Mouse (Mus musculus): ENCODE data around the gene Txnrd3. TPM values are rescaled to one million over a fixed set of nuclear protein-coding genes. Genes with fewer than 3 reads are reported as not detected.

Gene Txnrd3
- total and polyA plus RNA-seq, 2 experiments from 2014 or later = 21.4 to 24.2 TPM

- Histone ChIP-seq H3K4me2 (ENCODE audit: low read depth) (peak overlapping the region; percentile 21; the same call in 1 of the 2 replicates), H3K27ac (ENCODE audit: low read depth, low read length) (peak overlapping the region; percentile 85), H3K4me1 (ENCODE audit: insufficient read depth) (peaks cover 16% of the 10 kb centered on the region), H3K9ac (peak overlapping the region; percentile 31), H3K9me3 (ENCODE audit: low read length) (no peaks in the 10 kb centered on the region), H3K27me3 (ENCODE audit: insufficient read depth, low read length) (no peaks in the 10 kb centered on the region), H3K4me3 (ENCODE audit: low read depth, low read length) (no peak overlapping the region), H3K36me3 (ENCODE audit: insufficient read depth) (no peaks in the 10 kb centered on the region)
- WGBS = 16% methylated on average over 15 of the region's 15 CpGs
- no peak for TF ChIP-seq CTCF (IDR thresholded peaks at IDR 0.05; ENCODE audit: low read depth)
- ATAC-seq (peak; percentile 95), DNase-seq (peak; percentile 92)
Observed at GRCm38 (mm10) chr6:89613336-89614106, 30.3 kb upstream of the Txnrd3 start.

- DNase-seq (no peak), ATAC-seq (peak; percentile 17)
- H3K4me3 ChIP-seq (ENCODE audit: low read depth, low read length) = no peak overlapping the region
- no peak for TF ChIP-seq CTCF (IDR thresholded peaks at IDR 0.05; ENCODE audit: low read depth)
- no peak overlapping the region for H3K4me2 ChIP-seq (ENCODE audit: low read depth)
- peak overlapping the region; percentile 85 for H3K27ac ChIP-seq (ENCODE audit: low read depth, low read length)
- H3K9me3 ChIP-seq (ENCODE audit: low read length) = no peaks in the 10 kb centered on the region
- H3K36me3 ChIP-seq (ENCODE audit: insufficient read depth) = no peaks in the 10 kb centered on the region
- H3K9ac ChIP-seq = peak overlapping the region; percentile 31; the same call in 1 of the 2 replicates
- peaks cover 16% of the 10 kb centered on the region for H3K4me1 ChIP-seq (ENCODE audit: insufficient read depth)
- 6% methylated on average over 2 of the region's 2 CpGs for WGBS
- no peaks in the 10 kb centered on the region for H3K27me3 ChIP-seq (ENCODE audit: insufficient read depth, low read length)
Observed at GRCm38 (mm10) chr6:89614107-89614471, 29.7 kb upstream of the Txnrd3 start.

GRCm38 (mm10) chr6:89614596-89615372 lies 29.0 kb upstream of the Txnrd3 start:
- peak overlapping the region; percentile 54; the same call in 1 of the 2 replicates for H3K27ac ChIP-seq (ENCODE audit: low read depth, low read length)
- no peak for DNase-seq
- 54% methylated on average over 7 of the region's 7 CpGs for WGBS
- H3K9ac ChIP-seq = no peak overlapping the region
- H3K9me3 ChIP-seq (ENCODE audit: low read length) = no peaks in the 10 kb centered on the region
- ATAC-seq = no peak
- H3K4me3 ChIP-seq (ENCODE audit: low read depth, low read length) = no peak overlapping the region
- H3K4me1 ChIP-seq (ENCODE audit: insufficient read depth) = peaks cover 16% of the 10 kb centered on the region
- no peaks in the 10 kb centered on the region for H3K36me3 ChIP-seq (ENCODE audit: insufficient read depth)
- H3K27me3 ChIP-seq (ENCODE audit: insufficient read depth, low read length) = no peaks in the 10 kb centered on the region
- TF ChIP-seq CTCF (IDR thresholded peaks at IDR 0.05; ENCODE audit: low read depth) = no peak
- H3K4me2 ChIP-seq (ENCODE audit: low read depth) = no peak overlapping the region

GRCm38 (mm10) chr6:89615373-89615755 lies 28.4 kb upstream of the Txnrd3 start:
- ATAC-seq = no peak
- no peak for DNase-seq
- Histone ChIP-seq H3K9me3 (ENCODE audit: low read length) (no peaks in the 10 kb centered on the region), H3K9ac (no peak overlapping the region), H3K4me1 (ENCODE audit: insufficient read depth) (peaks cover 16% of the 10 kb centered on the region), H3K27ac (ENCODE audit: low read depth, low read length) (no peak overlapping the region), H3K4me2 (ENCODE audit: low read depth) (no peak overlapping the region), H3K4me3 (ENCODE audit: low read depth, low read length) (no peak overlapping the region), H3K36me3 (ENCODE audit: insufficient read depth) (no peaks in the 10 kb centered on the region), H3K27me3 (ENCODE audit: insufficient read depth, low read length) (no peaks in the 10 kb centered on the region)
- TF ChIP-seq CTCF (IDR thresholded peaks at IDR 0.05; ENCODE audit: low read depth) = no peak
- WGBS = 40% methylated on average over 7 of the region's 7 CpGs

- H3K27me3 ChIP-seq (ENCODE audit: insufficient read depth, low read length) = no peaks in the 10 kb centered on the region
- DNase-seq (no peak), ATAC-seq (no peak)
- H3K9me3 ChIP-seq (ENCODE audit: low read length) = no peaks in the 10 kb centered on the region
- no peaks in the 10 kb centered on the region for H3K36me3 ChIP-seq (ENCODE audit: insufficient read depth)
- no peak overlapping the region for H3K4me3 ChIP-seq (ENCODE audit: low read depth, low read length)
- no peak overlapping the region for H3K4me2 ChIP-seq (ENCODE audit: low read depth)
- no peak for TF ChIP-seq CTCF (IDR thresholded peaks at IDR 0.05; ENCODE audit: low read depth)
- no peaks in the 10 kb centered on the region for H3K4me1 ChIP-seq (ENCODE audit: insufficient read depth)
- no peak overlapping the region for H3K27ac ChIP-seq (ENCODE audit: low read depth, low read length)
- WGBS = 85% methylated on average over 3 of the region's 3 CpGs
- no peak overlapping the region for H3K9ac ChIP-seq
Observed at GRCm38 (mm10) chr6:89622647-89623046, 21.1 kb upstream of the Txnrd3 start.

- H3K27me3 ChIP-seq (ENCODE audit: insufficient read depth, low read length) = no peaks in the 10 kb centered on the region
- 72% methylated on average over 8 of the region's 8 CpGs for WGBS
- no peak overlapping the region for H3K9ac ChIP-seq
- no peaks in the 10 kb centered on the region for H3K36me3 ChIP-seq (ENCODE audit: insufficient read depth)
- no peak for TF ChIP-seq CTCF (IDR thresholded peaks at IDR 0.05; ENCODE audit: low read depth)
- DNase-seq (no peak), ATAC-seq (no peak)
- H3K4me1 ChIP-seq (ENCODE audit: insufficient read depth) = no peaks in the 10 kb centered on the region
- no peak overlapping the region for H3K4me2 ChIP-seq (ENCODE audit: low read depth)
- H3K4me3 ChIP-seq (ENCODE audit: low read depth, low read length) = no peak overlapping the region
- no peak overlapping the region for H3K27ac ChIP-seq (ENCODE audit: low read depth, low read length)
- no peaks in the 10 kb centered on the region for H3K9me3 ChIP-seq (ENCODE audit: low read length)
Observed at GRCm38 (mm10) chr6:89628045-89628785, 15.6 kb upstream of the Txnrd3 start.

Data from forebrain, postnatal 0 days (tissue).